Mouse (Mus musculus): ENCODE data around the gene Sema4b. TPM values are rescaled to one million over a fixed set of nuclear protein-coding genes. Genes with fewer than 3 reads are reported as not detected.
A peak's percentile ranks its signal among the peaks of the same experiment; 100 is the strongest.

Gene Sema4b
- polyA plus RNA-seq, 1 experiment: 19.8 TPM

DNA sequence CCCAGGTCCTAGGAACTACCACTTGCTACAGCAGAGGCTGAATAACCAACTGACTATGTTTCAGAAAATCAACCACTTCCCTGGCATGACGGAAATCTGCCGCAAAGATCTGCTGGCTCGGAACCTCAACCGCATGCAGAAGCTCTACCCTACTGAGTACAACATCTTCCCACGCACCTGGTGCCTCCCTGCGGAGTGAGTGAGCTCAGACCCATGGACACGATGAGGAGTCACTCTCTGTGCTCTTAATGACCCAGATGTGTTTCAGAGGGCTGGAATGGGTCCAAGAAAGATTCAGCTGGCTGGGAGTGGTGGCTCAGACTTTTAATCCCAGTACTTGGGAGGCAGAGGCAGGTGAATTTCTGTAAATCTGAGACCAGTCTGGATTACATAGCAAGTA, 65.8 kb downstream of the Sema4b start:
- TF ChIP-seq USF1 (IDR thresholded peaks at IDR 0.05; ENCODE audit: low read depth) (no peak), CEBPB (IDR thresholded peaks at IDR 0.05; ENCODE audit: low read depth) (no peak), MAX (IDR thresholded peaks at IDR 0.05) (no peak), MYOD1 (IDR thresholded peaks at IDR 0.05; ENCODE audit: control insufficient read depth, insufficient read length, low read depth) (no peak), FOSL1 (IDR thresholded peaks at IDR 0.05; ENCODE audit: insufficient read depth, low read length, poor library complexity, severe bottlenecking) (no peak), MYOG (IDR thresholded peaks at IDR 0.05; ENCODE audit: control insufficient read depth, extremely low read depth, insufficient read length) (no peak), CTCF (IDR thresholded peaks at IDR 0.05; ENCODE audit: control insufficient read depth, insufficient read depth, insufficient read length) (no peak)
- Histone ChIP-seq H3K79me2 (ENCODE audit: control insufficient read depth, insufficient read depth) (no peaks in the 10 kb centered on the region), H3ac (ENCODE audit: control insufficient read depth, insufficient read length, low read depth) (no peak overlapping the region), H3K79me3 (ENCODE audit: low read depth) (no peaks in the 10 kb centered on the region), H3K36me3 (ENCODE audit: control insufficient read depth, insufficient read depth) (no peaks in the 10 kb centered on the region), H3K4me3 (ENCODE audit: insufficient read depth, poor library complexity, severe bottlenecking) (no peak overlapping the region), H3K27me3 (ENCODE audit: control insufficient read depth, insufficient read depth, insufficient read length) (no peaks in the 10 kb centered on the region)

DNA sequence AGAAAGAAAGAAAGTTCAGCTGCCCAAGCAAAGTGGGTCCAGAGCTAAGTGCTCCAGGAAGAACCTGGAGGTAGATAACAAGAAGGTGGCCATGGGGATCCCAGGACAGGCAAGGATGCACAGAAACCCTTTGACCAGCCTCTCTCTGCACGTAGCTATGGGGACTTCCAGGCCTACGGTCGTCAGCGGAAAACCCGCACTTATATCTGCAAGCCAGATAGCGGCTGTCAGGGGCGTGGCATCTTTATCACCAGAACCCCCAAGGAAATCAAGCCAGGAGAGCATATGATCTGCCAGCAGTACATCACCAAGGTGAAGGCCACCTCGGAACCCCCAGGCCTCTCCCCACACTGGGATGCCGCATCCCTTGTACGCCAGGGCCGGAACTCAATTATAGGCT, 66.2 kb downstream of the Sema4b start:
- Histone ChIP-seq H3ac (ENCODE audit: control insufficient read depth, insufficient read length, low read depth) (no peak overlapping the region), H3K4me3 (ENCODE audit: insufficient read depth, poor library complexity, severe bottlenecking) (no peak overlapping the region), H3K79me3 (ENCODE audit: low read depth) (no peaks in the 10 kb centered on the region), H3K27me3 (ENCODE audit: control insufficient read depth, insufficient read depth, insufficient read length) (no peaks in the 10 kb centered on the region), H3K36me3 (ENCODE audit: control insufficient read depth, insufficient read depth) (no peaks in the 10 kb centered on the region), H3K79me2 (ENCODE audit: control insufficient read depth, insufficient read depth) (no peaks in the 10 kb centered on the region)
- TF ChIP-seq MYOD1 (IDR thresholded peaks at IDR 0.05; ENCODE audit: control insufficient read depth, insufficient read length, low read depth): no peak
- no peak for TF ChIP-seq USF1 (IDR thresholded peaks at IDR 0.05; ENCODE audit: low read depth)
- TF ChIP-seq CEBPB (IDR thresholded peaks at IDR 0.05; ENCODE audit: low read depth): no peak
- TF ChIP-seq MYOG (IDR thresholded peaks at IDR 0.05; ENCODE audit: control insufficient read depth, extremely low read depth, insufficient read length): no peak
- no peak for TF ChIP-seq MAX (IDR thresholded peaks at IDR 0.05)
- no peak for TF ChIP-seq FOSL1 (IDR thresholded peaks at IDR 0.05; ENCODE audit: insufficient read depth, low read length, poor library complexity, severe bottlenecking)
- no peak for TF ChIP-seq CTCF (IDR thresholded peaks at IDR 0.05; ENCODE audit: control insufficient read depth, insufficient read depth, insufficient read length)

DNA sequence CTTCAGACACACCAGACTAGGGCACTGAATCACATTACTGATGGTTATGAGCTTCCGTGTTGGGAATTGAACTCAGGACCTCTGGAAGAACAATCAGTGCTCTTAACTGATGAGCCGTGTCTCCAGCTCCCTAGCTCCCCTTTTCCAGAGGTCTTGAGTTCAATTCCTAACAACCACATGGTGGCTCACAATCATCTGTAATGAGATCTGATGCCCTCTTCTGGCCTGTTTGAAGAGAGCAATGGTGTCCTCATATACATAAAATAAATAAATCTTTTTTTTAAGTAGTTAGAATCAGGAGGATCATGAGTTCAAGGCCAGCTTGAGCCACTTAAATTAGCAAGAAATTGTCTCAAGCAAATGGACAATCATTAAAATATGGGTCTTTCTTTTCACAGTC, 69.3 kb downstream of the Sema4b start:
- H3K36me3 ChIP-seq (ENCODE audit: control insufficient read depth, insufficient read depth): no peaks in the 10 kb centered on the region
- TF ChIP-seq MYOG (IDR thresholded peaks at IDR 0.05; ENCODE audit: control insufficient read depth, extremely low read depth, insufficient read length) (no peak), FOSL1 (IDR thresholded peaks at IDR 0.05; ENCODE audit: insufficient read depth, low read length, poor library complexity, severe bottlenecking) (no peak), CEBPB (IDR thresholded peaks at IDR 0.05; ENCODE audit: low read depth) (no peak), MAX (IDR thresholded peaks at IDR 0.05) (no peak), USF1 (IDR thresholded peaks at IDR 0.05; ENCODE audit: low read depth) (no peak), MYOD1 (IDR thresholded peaks at IDR 0.05; ENCODE audit: control insufficient read depth, insufficient read length, low read depth) (no peak), CTCF (IDR thresholded peaks at IDR 0.05; ENCODE audit: control insufficient read depth, insufficient read depth, insufficient read length) (no peak)
- no peak overlapping the region for H3K4me3 ChIP-seq (ENCODE audit: insufficient read depth, poor library complexity, severe bottlenecking)
- no peaks in the 10 kb centered on the region for H3K79me2 ChIP-seq (ENCODE audit: control insufficient read depth, insufficient read depth)
- no peak overlapping the region for H3ac ChIP-seq (ENCODE audit: control insufficient read depth, insufficient read length, low read depth)
- no peaks in the 10 kb centered on the region for H3K27me3 ChIP-seq (ENCODE audit: control insufficient read depth, insufficient read depth, insufficient read length)
- no peaks in the 10 kb centered on the region for H3K79me3 ChIP-seq (ENCODE audit: low read depth)

DNA sequence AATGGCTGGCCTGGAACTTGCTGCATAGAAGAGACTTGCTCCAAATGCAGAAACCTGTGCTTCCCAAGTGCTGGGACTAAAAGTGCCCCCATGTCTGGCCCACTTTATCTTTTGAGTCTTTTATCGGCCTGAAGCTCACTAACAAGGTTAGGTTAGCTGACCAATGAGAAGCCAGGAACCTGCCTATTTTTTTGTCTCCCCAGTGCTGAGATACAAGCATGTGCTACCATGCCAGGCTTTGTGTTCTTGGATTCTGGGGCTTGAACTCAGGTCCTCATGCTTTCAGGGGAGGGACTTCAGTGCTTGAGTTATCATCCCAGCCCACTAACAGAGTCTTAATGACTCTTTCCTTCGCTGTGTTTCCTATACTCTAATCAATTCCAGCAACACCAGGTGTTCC, 71.1 kb downstream of the Sema4b start:
- no peak overlapping the region for H3K4me3 ChIP-seq (ENCODE audit: insufficient read depth, poor library complexity, severe bottlenecking)

DNA sequence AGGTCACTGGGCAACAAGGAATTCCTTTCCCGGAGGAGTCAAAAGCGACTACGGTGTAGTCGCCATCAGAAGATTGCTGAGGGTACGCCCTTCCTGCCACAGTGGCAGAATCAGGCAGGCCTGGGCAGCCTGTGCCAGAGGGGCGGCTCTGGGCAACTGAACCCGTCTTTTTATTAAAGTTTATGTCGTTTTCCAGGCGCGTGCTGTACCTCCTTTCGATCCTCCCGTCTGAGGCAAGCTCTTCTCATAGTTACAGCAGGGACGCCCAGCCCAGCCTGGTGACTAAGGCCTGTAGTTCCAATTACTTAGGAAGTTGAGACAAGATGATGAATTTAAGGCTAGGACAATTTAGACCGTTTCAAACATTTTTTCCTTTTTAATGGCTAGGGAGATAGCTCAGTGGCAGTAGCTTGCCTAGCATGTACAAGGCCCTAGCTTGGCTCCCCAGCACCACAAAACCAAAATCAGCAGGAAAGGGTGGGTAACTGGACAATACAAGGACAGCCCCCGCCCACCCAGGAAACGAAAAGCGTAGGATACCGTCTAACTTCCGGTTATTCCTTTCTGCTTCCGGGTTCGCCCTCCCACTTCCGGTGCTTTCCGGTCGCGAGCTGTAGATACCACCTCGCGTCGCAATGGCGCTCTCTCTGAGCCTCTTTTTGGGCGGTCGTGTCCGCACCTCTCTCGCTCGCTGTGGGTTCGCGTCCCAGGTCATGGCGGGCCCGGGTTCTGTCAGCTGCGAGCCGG, 74.2 kb downstream of the Sema4b start, which contains the start of gene Ngrn:
Ngrn (plus strand) TSS at position 591 of the 747 bp plus-strand sequence.
- TF ChIP-seq MYOD1 (IDR thresholded peaks at IDR 0.05; ENCODE audit: control insufficient read depth, insufficient read length, low read depth): no peak
- no peak for TF ChIP-seq USF1 (IDR thresholded peaks at IDR 0.05; ENCODE audit: low read depth)
- no peak for TF ChIP-seq MYOG (IDR thresholded peaks at IDR 0.05; ENCODE audit: control insufficient read depth, extremely low read depth, insufficient read length)
- TF ChIP-seq CTCF (IDR thresholded peaks at IDR 0.05; ENCODE audit: control insufficient read depth, insufficient read depth, insufficient read length): no peak
- TF ChIP-seq CEBPB (IDR thresholded peaks at IDR 0.05; ENCODE audit: low read depth): no peak
- TF ChIP-seq MAX (IDR thresholded peaks at IDR 0.05): no peak
- TF ChIP-seq FOSL1 (IDR thresholded peaks at IDR 0.05; ENCODE audit: insufficient read depth, low read length, poor library complexity, severe bottlenecking): no peak
- Histone ChIP-seq H3K4me3 (ENCODE audit: insufficient read depth, poor library complexity, severe bottlenecking) (peak within 1 kb of the TSS; percentile 69), H3K27me3 (ENCODE audit: control insufficient read depth, insufficient read depth, insufficient read length) (no peaks in the 10 kb centered on the region), H3K36me3 (ENCODE audit: control insufficient read depth, insufficient read depth) (peaks cover 18% of the 10 kb centered on the region), H3K79me3 (ENCODE audit: low read depth) (peaks cover 16% of the 10 kb centered on the region), H3ac (ENCODE audit: control insufficient read depth, insufficient read length, low read depth) (peak within 1 kb of the TSS; percentile 92), H3K79me2 (ENCODE audit: control insufficient read depth, insufficient read depth) (peaks cover 34% of the 10 kb centered on the region)

More for the DNA sequence above, 71.1 kb downstream of the Sema4b start:
- TF ChIP-seq FOSL1 (IDR thresholded peaks at IDR 0.05; ENCODE audit: insufficient read depth, low read length, poor library complexity, severe bottlenecking) (no peak), MYOD1 (IDR thresholded peaks at IDR 0.05; ENCODE audit: control insufficient read depth, insufficient read length, low read depth) (no peak), CEBPB (IDR thresholded peaks at IDR 0.05; ENCODE audit: low read depth) (no peak), USF1 (IDR thresholded peaks at IDR 0.05; ENCODE audit: low read depth) (no peak), CTCF (IDR thresholded peaks at IDR 0.05; ENCODE audit: control insufficient read depth, insufficient read depth, insufficient read length) (no peak), MYOG (IDR thresholded peaks at IDR 0.05; ENCODE audit: control insufficient read depth, extremely low read depth, insufficient read length) (no peak), MAX (IDR thresholded peaks at IDR 0.05) (no peak)
- Histone ChIP-seq H3K79me2 (ENCODE audit: control insufficient read depth, insufficient read depth) (peaks cover 16% of the 10 kb centered on the region), H3K79me3 (ENCODE audit: low read depth) (peaks cover 13% of the 10 kb centered on the region), H3K27me3 (ENCODE audit: control insufficient read depth, insufficient read depth, insufficient read length) (no peaks in the 10 kb centered on the region), H3ac (ENCODE audit: control insufficient read depth, insufficient read length, low read depth) (no peak overlapping the region), H3K36me3 (ENCODE audit: control insufficient read depth, insufficient read depth) (no peaks in the 10 kb centered on the region)

All from C2C12 (cell line).